Mouse (Mus musculus) liver, embryonic 11.5 days (tissue): ENCODE data around the gene Gm49661. TPM values are rescaled to one million over a fixed set of nuclear protein-coding genes. Genes with fewer than 3 reads are reported as not detected.

ENCODE experiments used
- microRNA-seq: library from miRNA; unstranded; fragments of <30 nt; microRNA quantifications from one replicate; pipeline ENCODE4, GENCODE M21; 2017; ENCODE audit warnings: borderline number of aligned reads
- polyA plus RNA-seq: library from polyadenylated mRNA; unstranded; fragments of >200 nt; fragmentation: Nextera tagmentation; extraction: Ambion mirVana; gene quantifications from 2 replicates; pipeline ENCODE4 v1.2.1, GENCODE M21; 2014

The Gm49661 gene
- polyA plus RNA-seq, 1 experiment from 2014 or later: not detected

Small RNAs within 50 kb of the gene (microRNA-seq; reads per million reads assigned to microRNA genes)
- gene Gm24197: not detected

Other genes starting within 250 kb of the Gm49661 start
- gene G430095P16Rik, start 246.4 kb downstream of the Gm49661 start, polyA plus RNA-seq: 11.8 and 12.3 TPM in 2 replicates
- gene Nfix, start 169.1 kb downstream of the Gm49661 start, polyA plus RNA-seq: 5.0 and 7.1 TPM in 2 replicates
- 4.5 and 4.9 TPM in 2 replicates for gene Dand5, start 146.6 kb downstream of the Gm49661 start, polyA plus RNA-seq
- 87.8 and 90.6 TPM in 2 replicates for gene Gadd45gip1, start 137.9 kb downstream of the Gm49661 start, polyA plus RNA-seq
- gene Rad23a, start 128.8 kb downstream of the Gm49661 start, polyA plus RNA-seq: 188 and 191 TPM in 2 replicates
- gene Calr, start 122.5 kb downstream of the Gm49661 start, polyA plus RNA-seq: 860 and 893 TPM in 2 replicates
- 130 TPM in 2 replicates for gene Farsa, start 112.4 kb downstream of the Gm49661 start, polyA plus RNA-seq
- gene Syce2, start 97.3 kb downstream of the Gm49661 start, polyA plus RNA-seq: 144 and 160 TPM in 2 replicates
- gene Gcdh, start 75.5 kb downstream of the Gm49661 start, polyA plus RNA-seq: 53.5 and 56.7 TPM in 2 replicates
- gene Klf1, start 67.5 kb downstream of the Gm49661 start, polyA plus RNA-seq: 458 and 504 TPM in 2 replicates
- gene Dnase2a, start 60.9 kb downstream of the Gm49661 start, polyA plus RNA-seq: 11.5 and 12.7 TPM in 2 replicates
- gene Mast1, start 32.1 kb downstream of the Gm49661 start, polyA plus RNA-seq: 0.14 and 0.29 TPM in 2 replicates
- 0.22 and 0.49 TPM in 2 replicates for gene Rtbdn, start 22.4 kb downstream of the Gm49661 start, polyA plus RNA-seq
- 1,398 and 1,409 TPM in 2 replicates for gene Prdx2, start 154 bp upstream of the Gm49661 start, polyA plus RNA-seq
- 195 and 197 TPM in 2 replicates for gene Rnaseh2a, start 334 bp upstream of the Gm49661 start, polyA plus RNA-seq
- 21.1 and 23.2 TPM in 2 replicates for gene Junb, start 9.3 kb upstream of the Gm49661 start, polyA plus RNA-seq
- 15.5 and 16.7 TPM in 2 replicates for gene Hook2, start 21.2 kb upstream of the Gm49661 start, polyA plus RNA-seq
- gene Best2, start 45.1 kb upstream of the Gm49661 start, polyA plus RNA-seq: 0.13 TPM in 1 of 2 replicates, not detected in the other
- gene Asna1, start 55.8 kb upstream of the Gm49661 start, polyA plus RNA-seq: 100 and 103 TPM in 2 replicates
- gene Trir, start 57.4 kb upstream of the Gm49661 start, polyA plus RNA-seq: 126 and 138 TPM in 2 replicates
- 17.7 and 19.3 TPM in 2 replicates for gene Tnpo2, start 67.5 kb upstream of the Gm49661 start, polyA plus RNA-seq
- gene Fbxw9, start 90.6 kb upstream of the Gm49661 start, polyA plus RNA-seq: 15.5 and 17.4 TPM in 2 replicates
- not detected in 2 replicates for gene Gm5741, start 98.5 kb upstream of the Gm49661 start, polyA plus RNA-seq
- 72.5 and 73.8 TPM in 2 replicates for gene Dhps, start 102.3 kb upstream of the Gm49661 start, polyA plus RNA-seq
- gene Wdr83os, start 111.3 kb upstream of the Gm49661 start, polyA plus RNA-seq: 103 and 105 TPM in 2 replicates
- gene Wdr83, start 111.9 kb upstream of the Gm49661 start, polyA plus RNA-seq: 46.4 and 50.4 TPM in 2 replicates
- gene Man2b1, start 113.8 kb upstream of the Gm49661 start, polyA plus RNA-seq: 38.6 and 40.3 TPM in 2 replicates
- 0.71 and 1.1 TPM in 2 replicates for gene Zfp791, start 153.7 kb upstream of the Gm49661 start, polyA plus RNA-seq
- not detected in 2 replicates for gene Cks1brt, start 182.5 kb upstream of the Gm49661 start, polyA plus RNA-seq